Mouse (Mus musculus) mesoderm, embryonic 11.5 days (tissue): Measurements from ENCODE around the gene Tmem254b.
"Not testable (repeated sequence)": the region's sequence is repeated elsewhere in the genome, so short reads cannot be mapped to it uniquely, and the experiment has no call there.

ENCODE experiments used
- DNase-seq: peaks from one replicate; pipeline ENCODE4 v3.0.0-alpha.2; 2012; ENCODE audit warnings: low read depth, low spot score

Tmem254b gene

GRCm38 (mm10) chr14:26206926-26207247 lies at the start of gene Tmem254b:
Gene Tmem254b (minus strand): TSS chr14:26207041.
- not testable (repeated sequence) for DNase-seq

- not testable (repeated sequence) for DNase-seq
Observed at GRCm38 (mm10) chr14:26237183-26237582, 30.3 kb upstream of the Tmem254b start.

GRCm38 (mm10) chr14:26216233-26217000 lies 9.6 kb upstream of the Tmem254b start:
- not testable (repeated sequence) for DNase-seq

GRCm38 (mm10) chr14:26206197-26206925 lies 480 bp downstream of the Tmem254b start:
- DNase-seq = not testable (repeated sequence)

- not testable (repeated sequence) for DNase-seq
Observed at GRCm38 (mm10) chr14:26197851-26198250, 9.0 kb downstream of the Tmem254b start.

- DNase-seq = not testable (repeated sequence)
Observed at GRCm38 (mm10) chr14:26188361-26188760, 18.5 kb downstream of the Tmem254b start.

- not testable (repeated sequence) for DNase-seq
Observed at GRCm38 (mm10) chr14:26186638-26187037, 20.2 kb downstream of the Tmem254b start.

GRCm38 (mm10) chr14:26182380-26182779 lies 24.5 kb downstream of the Tmem254b start, which contains the start of gene Plac9b:
Gene Plac9b (minus strand): TSS chr14:26182480.
- DNase-seq = not testable (repeated sequence)

- not testable (repeated sequence) for DNase-seq
Observed at GRCm38 (mm10) chr14:26181660-26182059, 25.2 kb downstream of the Tmem254b start.

GRCm38 (mm10) chr14:26175028-26175427 lies 31.8 kb downstream of the Tmem254b start:
- DNase-seq = not testable (repeated sequence)

- not testable (repeated sequence) for DNase-seq
Observed at GRCm38 (mm10) chr14:26173955-26174354, 32.9 kb downstream of the Tmem254b start.

GRCm38 (mm10) chr14:26165266-26165665 lies 41.6 kb downstream of the Tmem254b start:
- DNase-seq = not testable (repeated sequence)

- DNase-seq = not testable (repeated sequence)
Observed at GRCm38 (mm10) chr14:26162423-26162822, 44.4 kb downstream of the Tmem254b start.

GRCm38 (mm10) chr14:26161156-26161555 lies 45.7 kb downstream of the Tmem254b start:
- DNase-seq = not testable (repeated sequence)

GRCm38 (mm10) chr14:26156032-26156431 lies 50.8 kb downstream of the Tmem254b start:
- not testable (repeated sequence) for DNase-seq
